Mouse (Mus musculus) adrenal gland, adult 2 months (tissue): ENCODE data around the gene Ssxb8. TPM values are rescaled to one million over a fixed set of nuclear protein-coding genes. Genes with fewer than 3 reads are reported as not detected.
"Not testable (repeated sequence)": the region's sequence is repeated elsewhere in the genome, so short reads cannot be mapped to it uniquely, and the experiment has no call there.

Experiments
- DNase-seq: peaks from one replicate; pipeline ENCODE4 v3.0.0; 2021
- long read RNA-seq: library from polyadenylated mRNA; stranded (forward); transcript quantifications from one replicate; pipeline ENCODE4 v2.0.0, GENCODE M21; 2021
- polyA plus RNA-seq: library from polyadenylated mRNA; depleted of rRNA; stranded (reverse); fragments of >200 nt; gene quantifications from 2 replicates; pipeline ENCODE4 v1.2.3, GENCODE M21; 2012; rRNA removed
- total RNA-seq, 2 experiments: library from RNA; stranded (reverse); gene quantifications; 2 replicates each; pipeline ENCODE4 v1.2.3; 2021

Ssxb8 gene
- total RNA-seq (not detected), polyA plus RNA-seq (not detected in 2 replicates)
- long read RNA-seq, result 0 reads

DNA sequence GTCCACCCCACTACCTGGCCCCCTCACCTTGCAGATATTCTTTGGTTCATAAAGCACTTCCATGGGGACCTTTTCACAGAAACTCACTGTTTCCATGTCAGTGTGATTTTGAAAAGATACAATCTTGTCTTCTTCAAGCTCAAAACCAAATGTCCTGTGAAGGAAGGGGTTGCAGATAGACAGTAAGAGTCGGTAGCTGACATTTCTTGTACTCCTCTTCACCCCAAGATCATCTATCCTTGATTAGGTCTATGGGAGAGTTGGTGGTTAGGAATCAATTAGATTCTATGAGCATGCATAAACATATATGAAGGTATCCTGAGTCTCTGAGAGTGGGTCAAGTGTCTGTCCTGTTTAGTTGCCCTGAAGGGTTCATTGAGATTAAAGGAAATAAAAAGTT, at the start of gene Ssxb8:
Ssxb8 (minus strand) TSS at position 101 of the 400 bp plus-strand sequence.
- not testable (repeated sequence) for DNase-seq

DNA sequence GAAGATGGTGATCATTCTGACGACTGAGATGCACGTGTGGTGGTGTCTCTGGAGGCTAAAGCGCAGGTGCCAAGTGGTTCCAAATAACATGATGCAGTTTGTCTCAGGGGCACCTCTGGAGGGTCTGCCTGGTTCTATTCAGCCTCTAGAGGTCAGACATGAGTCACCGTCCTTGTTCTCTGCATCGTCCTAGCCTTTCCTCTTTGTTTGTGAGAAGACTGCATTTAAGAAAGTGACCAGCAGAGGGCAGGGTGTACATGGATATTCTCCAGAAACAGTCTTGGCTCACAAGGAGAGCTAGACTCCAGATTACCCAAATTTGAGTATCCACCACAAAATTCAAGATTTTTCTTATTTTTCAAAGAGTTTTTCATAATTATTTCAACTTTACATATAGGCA, 42.3 kb upstream of the Ssxb8 start:
- DNase-seq, result peak; percentile 6

DNA sequence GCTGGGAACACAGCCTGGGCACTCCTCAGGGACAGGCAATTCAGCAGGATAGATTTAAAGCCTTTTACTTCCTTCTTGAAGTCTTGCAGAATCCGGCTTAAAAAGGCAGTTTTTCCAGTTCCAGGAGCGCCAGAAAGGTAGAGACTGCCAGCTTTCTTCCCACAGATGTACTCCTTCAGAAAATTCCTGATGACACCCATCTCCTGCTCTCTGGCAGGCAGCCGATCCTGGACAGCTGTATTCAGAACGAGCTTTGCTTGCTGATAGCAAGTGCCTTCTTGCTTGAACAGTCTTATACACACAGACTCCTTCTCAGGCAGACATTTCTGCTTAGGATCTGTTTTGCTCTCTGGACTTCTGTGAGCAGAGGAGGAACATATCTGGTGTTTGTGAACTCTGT, 27.6 kb downstream of the Ssxb8 start:
- DNase-seq, result no peak

Other genes starting within 250 kb of the Ssxb8 start
- gene Ssxb2, start 229.1 kb downstream of the Ssxb8 start, total RNA-seq, result not detected
- not detected in 2 replicates for gene Ssxb2, start 229.1 kb downstream of the Ssxb8 start, polyA plus RNA-seq
- gene Gm14459, start 165.9 kb downstream of the Ssxb8 start, total RNA-seq, result not detected
- not detected in 2 replicates for gene Gm14459, start 165.9 kb downstream of the Ssxb8 start, polyA plus RNA-seq
- not detected for gene Ssxb6, start 142.6 kb downstream of the Ssxb8 start, total RNA-seq
- not detected in 2 replicates for gene Ssxb6, start 142.6 kb downstream of the Ssxb8 start, polyA plus RNA-seq
- not detected for gene Ssxb3, start 99.0 kb downstream of the Ssxb8 start, total RNA-seq
- gene Ssxb3, start 99.0 kb downstream of the Ssxb8 start, polyA plus RNA-seq, result not detected in 2 replicates
- not detected for gene Ssx9, start 57.6 kb upstream of the Ssxb8 start, total RNA-seq
- gene Ssx9, start 57.6 kb upstream of the Ssxb8 start, polyA plus RNA-seq, result not detected in 2 replicates
- gene Ssxb5, start 112.8 kb upstream of the Ssxb8 start, total RNA-seq, result not detected
- not detected in 2 replicates for gene Ssxb5, start 112.8 kb upstream of the Ssxb8 start, polyA plus RNA-seq
- gene Gm6592, start 153.2 kb upstream of the Ssxb8 start, total RNA-seq, result not detected
- gene Gm6592, start 153.2 kb upstream of the Ssxb8 start, polyA plus RNA-seq, result not detected in 2 replicates
- not detected for gene Gm5751, start 183.4 kb upstream of the Ssxb8 start, total RNA-seq
- gene Gm5751, start 183.4 kb upstream of the Ssxb8 start, polyA plus RNA-seq, result not detected in 2 replicates
- gene B630019K06Rik, start 201.5 kb upstream of the Ssxb8 start, total RNA-seq, result 10 to 100 TPM in 1 of 2 experiments, 1 to 10 TPM in 1; 9.8 to 10.6 TPM
- gene B630019K06Rik, start 201.5 kb upstream of the Ssxb8 start, polyA plus RNA-seq, result 16.7 and 18.1 TPM in 2 replicates